Mouse (Mus musculus): ENCODE data around the gene Mdk. TPM values are rescaled to one million over a fixed set of nuclear protein-coding genes. Genes with fewer than 3 reads are reported as not detected.

The Mdk gene
- total and polyA plus RNA-seq, 2 experiments: 0.56 TPM; not detected in 1

GRCm38 (mm10) chr2:91961901-91962761 is 30.0 kb upstream of the Mdk start:
- TF ChIP-seq POLR2A (IDR thresholded peaks at IDR 0.05; ENCODE audit: extremely low read depth, insufficient read depth, low read length): 0 out of 2 replicates have a peak, but pooled peaks have one; percentile 7
- no peak for TF ChIP-seq CTCF (IDR thresholded peaks at IDR 0.05; ENCODE audit: low read depth, low read length)
- peak overlapping the region; percentile 79 for H3K4me3 ChIP-seq (ENCODE audit: insufficient read depth, low read depth, low read length)
- H3K4me1 ChIP-seq (ENCODE audit: control insufficient read depth, insufficient read depth, low read length): peaks cover 22% of the 10 kb centered on the region
- H3K27me3 ChIP-seq (ENCODE audit: control insufficient read depth, insufficient read depth, low read length): no peaks in the 10 kb centered on the region
- peak; percentile 92 for DNase-seq (ENCODE audit: extremely low read depth, low read depth, low spot score)
- no peaks in the 10 kb centered on the region for H3K36me3 ChIP-seq (ENCODE audit: control insufficient read depth, insufficient read depth, low read length)
- H3K79me2 ChIP-seq (ENCODE audit: control insufficient read depth, insufficient read depth, low read length): peaks cover 28% of the 10 kb centered on the region; the same call in 1 of the 2 replicates
- peak overlapping the region; percentile 89 for H3K9ac ChIP-seq (ENCODE audit: low read depth, low read length)
- 11% methylated on average over 4 of the region's 4 CpGs for WGBS
- H3K27ac ChIP-seq (replicated peaks; ENCODE audit: insufficient read depth, low read depth, low read length): peak overlapping the region; percentile 79

DNA sequence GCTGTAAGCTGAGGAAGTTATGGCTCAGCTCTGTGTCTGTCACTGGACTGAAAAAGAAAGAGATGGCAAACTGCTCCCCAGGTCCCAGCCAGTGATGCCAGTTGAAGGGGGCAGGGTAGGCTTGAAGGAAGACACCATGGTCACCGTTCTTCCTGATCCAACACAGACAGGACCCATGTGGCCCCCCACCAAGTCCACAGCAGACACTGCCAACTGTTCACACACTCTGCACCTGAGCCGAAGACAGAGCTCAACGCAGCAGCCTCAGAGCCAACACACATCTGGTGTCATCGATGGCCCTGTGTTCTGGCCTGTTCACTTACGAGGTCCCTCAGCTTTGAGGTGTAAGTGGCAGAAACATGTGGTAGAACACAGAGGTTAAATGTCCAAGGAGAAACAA is 28.4 kb upstream of the Mdk start:
- no peak for TF ChIP-seq POLR2A (IDR thresholded peaks at IDR 0.05; ENCODE audit: extremely low read depth, insufficient read depth, low read length)
- no peak for TF ChIP-seq CTCF (IDR thresholded peaks at IDR 0.05; ENCODE audit: low read depth, low read length)
- no peak overlapping the region for H3K27ac ChIP-seq (replicated peaks; ENCODE audit: insufficient read depth, low read depth, low read length)
- DNase-seq (ENCODE audit: extremely low read depth, low read depth, low spot score): no peak
- H3K9ac ChIP-seq (ENCODE audit: low read depth, low read length): no peak overlapping the region
- peaks cover 38% of the 10 kb centered on the region; the same call in 1 of the 2 replicates for H3K79me2 ChIP-seq (ENCODE audit: control insufficient read depth, insufficient read depth, low read length)
- 91% methylated on average over 5 of the region's 5 CpGs for WGBS
- peaks cover 30% of the 10 kb centered on the region for H3K4me1 ChIP-seq (ENCODE audit: control insufficient read depth, insufficient read depth, low read length)
- H3K27me3 ChIP-seq (ENCODE audit: control insufficient read depth, insufficient read depth, low read length): no peaks in the 10 kb centered on the region
- no peak overlapping the region for H3K4me3 ChIP-seq (ENCODE audit: insufficient read depth, low read depth, low read length)
- H3K36me3 ChIP-seq (ENCODE audit: control insufficient read depth, insufficient read depth, low read length): no peaks in the 10 kb centered on the region

DNA sequence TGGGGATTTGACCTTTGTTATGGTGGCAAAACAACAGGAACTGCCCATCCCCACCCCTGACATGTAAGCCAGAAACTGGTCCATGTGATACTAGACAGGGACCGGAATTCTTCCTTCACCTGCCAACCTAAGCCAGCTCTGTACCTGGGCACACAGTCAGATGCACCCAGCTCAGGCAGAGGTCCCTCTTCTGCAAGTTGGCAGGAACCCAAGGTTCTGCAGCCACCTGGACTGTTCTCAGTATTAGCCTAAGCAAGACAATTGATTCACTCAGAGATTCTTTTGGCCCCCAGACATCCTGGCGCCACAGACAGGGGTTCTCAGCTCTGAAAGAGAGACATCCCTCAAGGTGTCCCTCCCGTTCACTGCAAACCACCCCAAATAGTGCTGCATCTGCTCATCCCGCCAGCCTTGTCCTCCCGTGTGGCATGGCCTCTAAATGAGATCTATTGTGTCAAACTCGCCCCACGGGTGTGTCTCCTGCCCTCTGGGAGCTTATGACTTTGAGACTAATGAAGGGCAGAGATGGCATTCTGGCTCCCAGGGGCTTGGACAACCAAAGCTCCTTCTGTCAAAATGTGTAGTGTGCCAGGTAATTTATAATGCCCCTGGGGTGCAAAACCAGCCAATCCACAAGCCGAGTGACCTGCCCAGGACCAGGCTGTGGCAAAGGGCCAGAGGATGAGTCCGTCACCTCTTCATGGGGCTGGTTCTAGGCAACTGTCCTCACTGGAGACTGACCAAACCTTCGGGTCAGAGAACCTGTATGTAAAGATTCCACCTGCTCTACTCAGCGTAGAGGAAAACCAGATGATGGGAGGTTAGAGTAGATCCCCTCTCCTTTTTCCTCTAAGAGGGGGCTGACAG is 27.7 kb upstream of the Mdk start:
- no peak overlapping the region for H3K9ac ChIP-seq (ENCODE audit: low read depth, low read length)
- no peak overlapping the region for H3K4me3 ChIP-seq (ENCODE audit: insufficient read depth, low read depth, low read length)
- H3K27me3 ChIP-seq (ENCODE audit: control insufficient read depth, insufficient read depth, low read length): no peaks in the 10 kb centered on the region
- WGBS: 53% methylated on average over 11 of the region's 11 CpGs
- peak; percentile 35 for DNase-seq (ENCODE audit: extremely low read depth, low read depth, low spot score)
- H3K4me1 ChIP-seq (ENCODE audit: control insufficient read depth, insufficient read depth, low read length): peaks cover 37% of the 10 kb centered on the region
- no peaks in the 10 kb centered on the region for H3K36me3 ChIP-seq (ENCODE audit: control insufficient read depth, insufficient read depth, low read length)
- TF ChIP-seq POLR2A (IDR thresholded peaks at IDR 0.05; ENCODE audit: extremely low read depth, insufficient read depth, low read length) (no peak), CTCF (IDR thresholded peaks at IDR 0.05; ENCODE audit: low read depth, low read length) (no peak)
- no peak overlapping the region for H3K27ac ChIP-seq (replicated peaks; ENCODE audit: insufficient read depth, low read depth, low read length)
- peaks cover 41% of the 10 kb centered on the region; the same call in 1 of the 2 replicates for H3K79me2 ChIP-seq (ENCODE audit: control insufficient read depth, insufficient read depth, low read length)

GRCm38 (mm10) chr2:91958701-91959457 is 26.8 kb upstream of the Mdk start:
- Histone ChIP-seq H3K4me1 (ENCODE audit: control insufficient read depth, insufficient read depth, low read length) (peaks cover 37% of the 10 kb centered on the region), H3K9ac (ENCODE audit: low read depth, low read length) (no peak overlapping the region), H3K79me2 (ENCODE audit: control insufficient read depth, insufficient read depth, low read length) (peaks cover 41% of the 10 kb centered on the region; the same call in 1 of the 2 replicates), H3K27ac (replicated peaks; ENCODE audit: insufficient read depth, low read depth, low read length) (no peak overlapping the region), H3K36me3 (ENCODE audit: control insufficient read depth, insufficient read depth, low read length) (no peaks in the 10 kb centered on the region), H3K4me3 (ENCODE audit: insufficient read depth, low read depth, low read length) (no peak overlapping the region), H3K27me3 (ENCODE audit: control insufficient read depth, insufficient read depth, low read length) (no peaks in the 10 kb centered on the region)
- peak; percentile 84 for TF ChIP-seq CTCF (IDR thresholded peaks at IDR 0.05; ENCODE audit: low read depth, low read length)
- TF ChIP-seq POLR2A (IDR thresholded peaks at IDR 0.05; ENCODE audit: extremely low read depth, insufficient read depth, low read length): no peak
- 49% methylated on average over 10 of the region's 10 CpGs for WGBS
- no peak for DNase-seq (ENCODE audit: extremely low read depth, low read depth, low spot score)

GRCm38 (mm10) chr2:91958049-91958448 is 26.0 kb upstream of the Mdk start:
- Histone ChIP-seq H3K9ac (ENCODE audit: low read depth, low read length) (no peak overlapping the region), H3K4me1 (ENCODE audit: control insufficient read depth, insufficient read depth, low read length) (peaks cover 40% of the 10 kb centered on the region), H3K27ac (replicated peaks; ENCODE audit: insufficient read depth, low read depth, low read length) (no peak overlapping the region), H3K4me3 (ENCODE audit: insufficient read depth, low read depth, low read length) (no peak overlapping the region), H3K79me2 (ENCODE audit: control insufficient read depth, insufficient read depth, low read length) (peaks cover 47% of the 10 kb centered on the region; the same call in 1 of the 2 replicates), H3K36me3 (ENCODE audit: control insufficient read depth, insufficient read depth, low read length) (no peaks in the 10 kb centered on the region), H3K27me3 (ENCODE audit: control insufficient read depth, insufficient read depth, low read length) (no peaks in the 10 kb centered on the region)
- DNase-seq (ENCODE audit: extremely low read depth, low read depth, low spot score): no peak
- TF ChIP-seq POLR2A (IDR thresholded peaks at IDR 0.05; ENCODE audit: extremely low read depth, insufficient read depth, low read length) (no peak), CTCF (IDR thresholded peaks at IDR 0.05; ENCODE audit: low read depth, low read length) (no peak)
- WGBS: 83% methylated on average over 8 of the region's 8 CpGs
